ENCODE assay signal across 16 mouse cellular contexts in the genomic region with DNA sequence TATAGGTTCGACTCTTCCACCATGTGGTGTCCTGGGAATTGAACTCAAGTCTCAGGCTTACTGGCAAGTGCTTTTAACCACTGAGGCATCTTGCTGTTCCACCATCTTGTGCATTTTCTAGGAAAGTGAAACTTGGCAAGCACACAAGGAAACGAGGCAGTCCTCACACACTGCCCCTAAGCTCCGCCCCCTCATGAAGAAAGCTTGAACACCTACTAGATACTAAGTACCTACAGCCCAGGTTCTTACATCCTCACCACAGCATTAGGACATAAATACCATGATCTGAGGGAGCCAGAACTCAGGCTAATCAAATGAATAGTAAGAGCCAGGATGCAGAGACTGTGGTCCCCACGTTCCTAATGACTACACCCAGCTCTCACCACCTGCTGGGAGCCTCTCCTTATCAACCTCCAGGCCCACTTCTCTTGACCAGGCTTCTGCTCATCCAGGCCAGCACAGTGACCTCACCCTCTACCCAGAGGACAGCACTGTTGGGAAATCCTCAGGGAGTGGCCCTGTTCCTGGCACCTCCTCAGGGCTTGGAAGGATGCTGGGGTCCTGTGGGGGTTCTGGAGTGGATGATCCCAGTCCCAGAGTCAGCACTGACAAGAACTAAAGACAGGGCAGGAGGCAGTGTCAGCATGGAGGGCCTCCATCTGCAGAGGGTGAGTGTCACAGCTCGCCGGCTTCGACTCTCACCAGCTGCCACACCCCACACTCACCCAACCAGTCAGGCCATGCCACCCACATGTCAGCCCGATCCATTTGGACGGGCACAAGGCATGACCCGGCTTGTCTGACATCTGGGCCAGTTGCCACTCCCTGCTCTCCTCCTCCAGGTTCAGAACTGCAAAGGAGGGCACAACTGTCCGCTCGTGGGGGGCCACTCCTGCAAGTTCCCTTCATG. TPM values are rescaled to one million over a fixed set of nuclear protein-coding genes. Genes with fewer than 3 reads are reported as not detected.
DNase-seq lines count a peak whose midpoint lies in the region; ATAC-seq and TF ChIP-seq lines count a peak whose summit lies in the region.
"Had no signal": no experiment of that assay in that cellular context is flagged by ENCODE, and none has a peak within 500 bp of the region (broad histone marks: within the 10 kb centered on the region; RNA-seq: fewer than 3 reads in every experiment).

No protein-coding gene starts in this region.

- 54% methylated on average over 12 of the region's 12 CpGs for WGBS in kidney, embryonic 16.5 days
- 77% methylated on average over 12 of the region's 12 CpGs for WGBS in intestine, embryonic 15.5 days
- WGBS in stomach, embryonic 16.5 days, result 62% methylated on average over 12 of the region's 12 CpGs
- WGBS in hindbrain, postnatal 0 days, result 79% methylated on average over 12 of the region's 12 CpGs

- H3K4me2 ChIP-seq in kidney, embryonic 16.5 days (replicated peaks; ENCODE audit: low read depth, low read length), result no peak overlapping the region
- no peak overlapping the region for H3K4me2 ChIP-seq in intestine, embryonic 15.5 days (replicated peaks)
- H3K4me2 ChIP-seq in stomach, embryonic 16.5 days (ENCODE audit: low read depth, low read length), result 0 out of 2 replicates have a peak overlapping the region, but pooled peaks have one; percentile 6
- no peak overlapping the region for H3K4me2 ChIP-seq in hindbrain, postnatal 0 days (ENCODE audit: low read depth, low read length)
- H3K4me2 ChIP-seq: heart, embryonic 12.5 days; midbrain, embryonic 13.5 days had no signal

- H3K4me3 ChIP-seq in kidney, embryonic 16.5 days (ENCODE audit: low read length), result no peak overlapping the region
- no peak overlapping the region for H3K4me3 ChIP-seq in intestine, embryonic 15.5 days (replicated peaks)
- no peak overlapping the region for H3K4me3 ChIP-seq in stomach, embryonic 16.5 days (replicated peaks; ENCODE audit: low read length)
- H3K4me3 ChIP-seq in hindbrain, postnatal 0 days (ENCODE audit: low read length), result no peak overlapping the region
- H3K4me3 ChIP-seq: erythroblast, embryonic 14.5 days; heart, embryonic 12.5 days; midbrain, embryonic 13.5 days had no signal

- H3K9me3 ChIP-seq in kidney, embryonic 16.5 days (ENCODE audit: low read length), result no peaks in the 10 kb centered on the region
- no peaks in the 10 kb centered on the region for H3K9me3 ChIP-seq in intestine, embryonic 15.5 days
- H3K9me3 ChIP-seq in stomach, embryonic 16.5 days (replicated peaks; ENCODE audit: control insufficient read depth, low read length), result no peaks in the 10 kb centered on the region
- H3K9me3 ChIP-seq in hindbrain, postnatal 0 days (ENCODE audit: low read length), result no peaks in the 10 kb centered on the region
- H3K9me3 ChIP-seq: heart, embryonic 12.5 days; midbrain, embryonic 13.5 days had no signal

- no peaks in the 10 kb centered on the region for H3K36me3 ChIP-seq in kidney, embryonic 16.5 days (ENCODE audit: insufficient read depth, low read length)
- no peaks in the 10 kb centered on the region for H3K36me3 ChIP-seq in intestine, embryonic 15.5 days
- H3K36me3 ChIP-seq in stomach, embryonic 16.5 days (ENCODE audit: control insufficient read depth, insufficient read depth, low read length), result no peaks in the 10 kb centered on the region
- H3K36me3 ChIP-seq in hindbrain, postnatal 0 days (ENCODE audit: insufficient read depth, low read length), result no peaks in the 10 kb centered on the region
- H3K36me3 ChIP-seq: heart, embryonic 12.5 days; midbrain, embryonic 13.5 days had no signal

- H3K27ac ChIP-seq in kidney, embryonic 16.5 days (ENCODE audit: low read length), result no peak overlapping the region
- no peak overlapping the region for H3K27ac ChIP-seq in intestine, embryonic 15.5 days
- peak overlapping the region; percentile 83 for H3K27ac ChIP-seq in stomach, embryonic 16.5 days (ENCODE audit: low read length)
- no peak overlapping the region for H3K27ac ChIP-seq in hindbrain, postnatal 0 days
- H3K27ac ChIP-seq: midbrain, embryonic 13.5 days had no signal

- H3K9ac ChIP-seq in kidney, embryonic 16.5 days (replicated peaks; ENCODE audit: low read length), result no peak overlapping the region
- H3K9ac ChIP-seq in intestine, embryonic 15.5 days, result no peak overlapping the region
- H3K9ac ChIP-seq in stomach, embryonic 16.5 days (ENCODE audit: low read length), result 0 out of 2 replicates have a peak overlapping the region, but pooled peaks have one; percentile 15
- H3K9ac ChIP-seq in hindbrain, postnatal 0 days (replicated peaks; ENCODE audit: low read length), result no peak overlapping the region
- H3K9ac ChIP-seq: heart, embryonic 12.5 days; midbrain, embryonic 13.5 days had no signal

- TF ChIP-seq CTCF in hindbrain, postnatal 0 days (IDR thresholded peaks at IDR 0.05; ENCODE audit: low read depth), result no peak

- H3K4me1 ChIP-seq in kidney, embryonic 16.5 days (ENCODE audit: insufficient read depth, low read length), result peaks cover 17% of the 10 kb centered on the region
- no peaks in the 10 kb centered on the region for H3K4me1 ChIP-seq in intestine, embryonic 15.5 days (replicated peaks)
- peaks cover 7% of the 10 kb centered on the region; the same call in 1 of the 2 replicates for H3K4me1 ChIP-seq in stomach, embryonic 16.5 days (ENCODE audit: control insufficient read depth, insufficient read depth, low read length)
- no peaks in the 10 kb centered on the region for H3K4me1 ChIP-seq in hindbrain, postnatal 0 days (ENCODE audit: insufficient read depth, low read length)
- H3K4me1 ChIP-seq: heart, embryonic 12.5 days; midbrain, embryonic 13.5 days had no signal

- ATAC-seq in kidney, embryonic 16.5 days (ENCODE audit: low FRiP score, low TSS enrichment), result peak; percentile 37
- ATAC-seq in intestine, embryonic 15.5 days, result peak; percentile 20; the same call in 1 of the 2 replicates
- peak; percentile 56; the same call in 1 of the 2 replicates for ATAC-seq in stomach, embryonic 16.5 days (ENCODE audit: insufficient read depth, low FRiP score)
- ATAC-seq in hindbrain, postnatal 0 days, result no peak
- ATAC-seq: activated CD4-positive, CD25-positive, alpha-beta regulatory T cell, adult 4 months; midbrain, embryonic 13.5 days had no signal

- no peak for DNase-seq in kidney, postnatal 36 days
- DNase-seq in 3T3-L1 (ENCODE audit: low read depth, low spot score), result peak; percentile 61
- DNase-seq in gastrocnemius, adult 8-10 months (ENCODE audit: low spot score in 2 of 2), result no peak
- DNase-seq in layer of hippocampus, adult 9-11 months, result no peak
- no peak for DNase-seq in hindbrain, postnatal 0 days (ENCODE audit: low spot score)
- DNase-seq: cerebellum, adult 11-12 months; gastrocnemius, postnatal 14 days; heart, postnatal 4 days had no signal

- no peaks in the 10 kb centered on the region for H3K27me3 ChIP-seq in kidney, embryonic 16.5 days (ENCODE audit: insufficient read depth, low read length)
- no peaks in the 10 kb centered on the region for H3K27me3 ChIP-seq in intestine, embryonic 15.5 days (replicated peaks)
- no peaks in the 10 kb centered on the region for H3K27me3 ChIP-seq in stomach, embryonic 16.5 days (ENCODE audit: control insufficient read depth, insufficient read depth, low read length)
- H3K27me3 ChIP-seq in hindbrain, postnatal 0 days (ENCODE audit: insufficient read depth, low read length), result no peaks in the 10 kb centered on the region
- H3K27me3 ChIP-seq: midbrain, embryonic 13.5 days had no signal

RNA-seq across cellular contexts. Expression of gene Emp2, which starts 17.1 kb away (rescaled TPM):
- polyA plus RNA-seq in kidney, embryonic 16.5 days (2015; fragmentation: Nextera tagmentation; extraction: Ambion mirVana), result 24.6 and 28.7 TPM in 2 replicates
- 20.0 and 20.3 TPM in 2 replicates for polyA plus RNA-seq in intestine, embryonic 15.5 days (2015; fragmentation: Nextera tagmentation; extraction: Ambion mirVana)
- polyA plus RNA-seq in stomach, embryonic 16.5 days (2015; fragmentation: Nextera tagmentation; extraction: Ambion mirVana), result 83.5 and 110 TPM in 2 replicates
- total RNA-seq in gastrocnemius, adult 8-10 months (2022), result 1 to 10 TPM; 3.0 to 4.8 (median 4.1) TPM
- total RNA-seq in hindbrain, postnatal 0 days (2014; rRNA removed), result 25.3 and 26.6 TPM in 2 replicates
- polyA plus RNA-seq in hindbrain, postnatal 0 days (2015; fragmentation: Nextera tagmentation; extraction: Ambion mirVana), result 30.7 and 32.0 TPM in 2 replicates
- total RNA-seq: MEL had no signal
- polyA plus RNA-seq: erythroblast, embryonic 14.5 days had no signal
